Mouse (Mus musculus): ENCODE results near the gene Mustn1.

Mustn1 gene

GRCm38 (mm10) chr14:30911141-30911540, 32.1 kb downstream of the Mustn1 start:
- Histone ChIP-seq H3K27me3 (ENCODE audit: insufficient read depth, low read length) (no peaks in the 10 kb centered on the region), H3K36me3 (ENCODE audit: insufficient read depth, low read length) (no peaks in the 10 kb centered on the region), H3K4me1 (replicated peaks; ENCODE audit: low read depth, low read length) (no peaks in the 10 kb centered on the region), H3K9me3 (ENCODE audit: low read length) (no peaks in the 10 kb centered on the region), H3K4me3 (replicated peaks; ENCODE audit: low read length) (no peak overlapping the region)
- no peak for TF ChIP-seq CTCF (conservative IDR thresholded peaks at IDR 0.05; ENCODE audit: low read length)
- no peak for TF ChIP-seq POU5F1 (IDR thresholded peaks at IDR 0.05; ENCODE audit: borderline replicate concordance, low read length)
- no peak for TF ChIP-seq NANOG (IDR thresholded peaks at IDR 0.05; ENCODE audit: borderline replicate concordance, low read length)

GRCm38 (mm10) chr14:30912641-30913040, 33.6 kb downstream of the Mustn1 start:
- Histone ChIP-seq H3K9me3 (ENCODE audit: low read length) (no peaks in the 10 kb centered on the region), H3K4me1 (replicated peaks; ENCODE audit: low read depth, low read length) (no peaks in the 10 kb centered on the region), H3K36me3 (ENCODE audit: insufficient read depth, low read length) (no peaks in the 10 kb centered on the region), H3K4me3 (replicated peaks; ENCODE audit: low read length) (no peak overlapping the region), H3K27me3 (ENCODE audit: insufficient read depth, low read length) (no peaks in the 10 kb centered on the region)
- TF ChIP-seq POU5F1 (IDR thresholded peaks at IDR 0.05; ENCODE audit: borderline replicate concordance, low read length) (no peak), CTCF (conservative IDR thresholded peaks at IDR 0.05; ENCODE audit: low read length) (no peak), NANOG (IDR thresholded peaks at IDR 0.05; ENCODE audit: borderline replicate concordance, low read length) (no peak)

- no peak for TF ChIP-seq CTCF (conservative IDR thresholded peaks at IDR 0.05; ENCODE audit: low read length)
- TF ChIP-seq NANOG (IDR thresholded peaks at IDR 0.05; ENCODE audit: borderline replicate concordance, low read length) = no peak
- TF ChIP-seq POU5F1 (IDR thresholded peaks at IDR 0.05; ENCODE audit: borderline replicate concordance, low read length) = no peak
- Histone ChIP-seq H3K27me3 (ENCODE audit: insufficient read depth, low read length) (no peaks in the 10 kb centered on the region), H3K4me3 (replicated peaks; ENCODE audit: low read length) (no peak overlapping the region), H3K4me1 (replicated peaks; ENCODE audit: low read depth, low read length) (no peaks in the 10 kb centered on the region), H3K9me3 (ENCODE audit: low read length) (no peaks in the 10 kb centered on the region), H3K36me3 (ENCODE audit: insufficient read depth, low read length) (no peaks in the 10 kb centered on the region)
These were observed 34.4 kb downstream of the Mustn1 start for GRCm38 (mm10) chr14:30913404-30913803.

- Histone ChIP-seq H3K4me1 (replicated peaks; ENCODE audit: low read depth, low read length) (no peaks in the 10 kb centered on the region), H3K36me3 (ENCODE audit: insufficient read depth, low read length) (no peaks in the 10 kb centered on the region), H3K27me3 (ENCODE audit: insufficient read depth, low read length) (no peaks in the 10 kb centered on the region), H3K4me3 (replicated peaks; ENCODE audit: low read length) (no peak overlapping the region), H3K9me3 (ENCODE audit: low read length) (no peaks in the 10 kb centered on the region)
- TF ChIP-seq CTCF (conservative IDR thresholded peaks at IDR 0.05; ENCODE audit: low read length) (no peak), POU5F1 (IDR thresholded peaks at IDR 0.05; ENCODE audit: borderline replicate concordance, low read length) (no peak), NANOG (IDR thresholded peaks at IDR 0.05; ENCODE audit: borderline replicate concordance, low read length) (no peak)
These were observed 37.5 kb downstream of the Mustn1 start for GRCm38 (mm10) chr14:30916516-30916915.

- TF ChIP-seq POU5F1 (IDR thresholded peaks at IDR 0.05; ENCODE audit: borderline replicate concordance, low read length) (no peak), CTCF (conservative IDR thresholded peaks at IDR 0.05; ENCODE audit: low read length) (no peak), NANOG (IDR thresholded peaks at IDR 0.05; ENCODE audit: borderline replicate concordance, low read length) (no peak)
These were observed 43.2 kb downstream of the Mustn1 start for GRCm38 (mm10) chr14:30922053-30922670.

GRCm38 (mm10) chr14:30923375-30924105, 44.5 kb downstream of the Mustn1 start, which contains the start of gene Itih3:
TSS of gene Itih3 (minus strand) at chr14:30923760.
- no peaks in the 10 kb centered on the region for H3K4me1 ChIP-seq (replicated peaks; ENCODE audit: low read depth, low read length)
- H3K4me3 ChIP-seq (replicated peaks; ENCODE audit: low read length) = no peak within 1 kb of the TSS
- peaks cover 3% of the 10 kb centered on the region; the same call in 1 of the 2 replicates for H3K9me3 ChIP-seq (ENCODE audit: low read length)
- H3K27me3 ChIP-seq (ENCODE audit: insufficient read depth, low read length) = no peaks in the 10 kb centered on the region
- TF ChIP-seq CTCF (conservative IDR thresholded peaks at IDR 0.05; ENCODE audit: low read length) = no peak
- TF ChIP-seq NANOG (IDR thresholded peaks at IDR 0.05; ENCODE audit: borderline replicate concordance, low read length) = no peak
- no peak for TF ChIP-seq POU5F1 (IDR thresholded peaks at IDR 0.05; ENCODE audit: borderline replicate concordance, low read length)
- H3K36me3 ChIP-seq (ENCODE audit: insufficient read depth, low read length) = no peaks in the 10 kb centered on the region

More at GRCm38 (mm10) chr14:30922053-30922670, 43.2 kb downstream of the Mustn1 start:
- H3K27me3 ChIP-seq (ENCODE audit: insufficient read depth, low read length) = no peaks in the 10 kb centered on the region
- no peaks in the 10 kb centered on the region for H3K36me3 ChIP-seq (ENCODE audit: insufficient read depth, low read length)
- H3K9me3 ChIP-seq (ENCODE audit: low read length) = peaks cover 3% of the 10 kb centered on the region; the same call in 1 of the 2 replicates
- H3K4me3 ChIP-seq (replicated peaks; ENCODE audit: low read length) = no peak overlapping the region
- no peaks in the 10 kb centered on the region for H3K4me1 ChIP-seq (replicated peaks; ENCODE audit: low read depth, low read length)

- Histone ChIP-seq H3K4me1 (replicated peaks; ENCODE audit: low read depth, low read length) (no peaks in the 10 kb centered on the region), H3K36me3 (ENCODE audit: insufficient read depth, low read length) (no peaks in the 10 kb centered on the region), H3K4me3 (replicated peaks; ENCODE audit: low read length) (no peak overlapping the region), H3K9me3 (ENCODE audit: low read length) (peaks cover 3% of the 10 kb centered on the region; the same call in 1 of the 2 replicates), H3K27me3 (ENCODE audit: insufficient read depth, low read length) (peaks cover 2% of the 10 kb centered on the region; the same call in 1 of the 2 replicates)
- TF ChIP-seq NANOG (IDR thresholded peaks at IDR 0.05; ENCODE audit: borderline replicate concordance, low read length) (no peak), CTCF (conservative IDR thresholded peaks at IDR 0.05; ENCODE audit: low read length) (no peak), POU5F1 (IDR thresholded peaks at IDR 0.05; ENCODE audit: borderline replicate concordance, low read length) (no peak)
These were observed 46.5 kb downstream of the Mustn1 start for GRCm38 (mm10) chr14:30925492-30925891.

- TF ChIP-seq CTCF (conservative IDR thresholded peaks at IDR 0.05; ENCODE audit: low read length) (no peak), NANOG (IDR thresholded peaks at IDR 0.05; ENCODE audit: borderline replicate concordance, low read length) (no peak), POU5F1 (IDR thresholded peaks at IDR 0.05; ENCODE audit: borderline replicate concordance, low read length) (no peak)
- Histone ChIP-seq H3K36me3 (ENCODE audit: insufficient read depth, low read length) (no peaks in the 10 kb centered on the region), H3K4me1 (replicated peaks; ENCODE audit: low read depth, low read length) (no peaks in the 10 kb centered on the region; the same call in 1 of the 2 replicates), H3K27me3 (ENCODE audit: insufficient read depth, low read length) (peaks cover 16% of the 10 kb centered on the region), H3K9me3 (ENCODE audit: low read length) (no peaks in the 10 kb centered on the region), H3K4me3 (replicated peaks; ENCODE audit: low read length) (no peak overlapping the region)
These were observed 51.4 kb downstream of the Mustn1 start for GRCm38 (mm10) chr14:30930386-30930785.
